Mouse (Mus musculus) liver, adult 2 months (tissue): ENCODE results near the gene Arpc3. TPM values are rescaled to one million over a fixed set of nuclear protein-coding genes. Genes with fewer than 3 reads are reported as not detected.

Source experiments
- DNase-seq: peaks from one replicate; pipeline ENCODE4 v3.0.0-alpha.2; 2011; ENCODE audit warnings: low read depth, low spot score; ENCODE audit errors: extremely low read depth
- H3K27ac ChIP-seq: fragments of 200-500 bp; replicated peaks from 2 replicates; pipeline ENCODE4 v1.5.1; 2012; ENCODE audit warnings: low read depth, mild to moderate bottlenecking, control low read depth, inconsistent platforms, low read length; ENCODE audit not compliant: insufficient read depth
- H3K27me3 ChIP-seq: fragments of 200-500 bp; 2 replicates; pipeline ENCODE4 v1.6.1; 2012; ENCODE audit warnings: mild to moderate bottlenecking, moderate library complexity, low read length, inconsistent platforms; ENCODE audit not compliant: control insufficient read depth, insufficient read depth
- H3K36me3 ChIP-seq: fragments of 200-500 bp; 2 replicates; pipeline ENCODE4 v1.6.1; 2012; ENCODE audit warnings: low read length, inconsistent platforms; ENCODE audit not compliant: control insufficient read depth, insufficient read depth
- H3K4me1 ChIP-seq: fragments of 200-500 bp; 2 replicates; pipeline ENCODE4 v1.6.1; 2011; ENCODE audit warnings: low read length; ENCODE audit not compliant: control insufficient read depth, insufficient read depth
- H3K4me3 ChIP-seq: fragments of 200-500 bp; 2 replicates; pipeline ENCODE4 v1.5.1; 2011; ENCODE audit warnings: low read depth, mild to moderate bottlenecking, control low read depth, low read length, moderate library complexity; ENCODE audit not compliant: insufficient read depth
- H3K79me2 ChIP-seq: fragments of 200-500 bp; 2 replicates; pipeline ENCODE4 v1.6.1; 2012; ENCODE audit warnings: inconsistent platforms, mild to moderate bottlenecking, low read length, moderate library complexity; ENCODE audit not compliant: control insufficient read depth, insufficient read depth
- H3K9ac ChIP-seq: fragments of 200-500 bp; 2 replicates; pipeline ENCODE4 v1.6.1; 2012; ENCODE audit warnings: low read depth, mild to moderate bottlenecking, control low read depth, inconsistent platforms, low read length
- CTCF ChIP-seq: fragments of 200-500 bp; IDR thresholded peaks from 2 replicates; pipeline ENCODE4 v1.5.1; 2011; ENCODE audit warnings: low read depth, low read length, control low read depth
- POLR2A ChIP-seq: fragments of 200-500 bp; IDR thresholded peaks from 2 replicates; pipeline ENCODE4 v1.6.1; 2011; ENCODE audit warnings: low read length, control low read depth; ENCODE audit not compliant: insufficient read depth; ENCODE audit errors: extremely low read depth
- WGBS: fragments of 180-500 bp; shearing (Covaris S2); methylation state at CpG from one replicate; pipeline ENCODE4 v1.1.7; 2018; 5-methylcytosine and 5-hydroxymethylcytosine counted together
- polyA plus RNA-seq: library from polyadenylated mRNA; depleted of rRNA; stranded (reverse); fragments of >200 nt; gene quantifications from 2 replicates; pipeline ENCODE4 v1.2.3, GENCODE M21; 2012; rRNA removed
- total RNA-seq: library from RNA; depleted of rRNA; stranded (reverse); fragments of >200 nt; gene quantifications from 2 replicates; pipeline ENCODE4 v1.2.3, GENCODE M21; 2014; rRNA removed

Arpc3 gene
- total and polyA plus RNA-seq, 2 experiments = 119 to 121 TPM

DNA sequence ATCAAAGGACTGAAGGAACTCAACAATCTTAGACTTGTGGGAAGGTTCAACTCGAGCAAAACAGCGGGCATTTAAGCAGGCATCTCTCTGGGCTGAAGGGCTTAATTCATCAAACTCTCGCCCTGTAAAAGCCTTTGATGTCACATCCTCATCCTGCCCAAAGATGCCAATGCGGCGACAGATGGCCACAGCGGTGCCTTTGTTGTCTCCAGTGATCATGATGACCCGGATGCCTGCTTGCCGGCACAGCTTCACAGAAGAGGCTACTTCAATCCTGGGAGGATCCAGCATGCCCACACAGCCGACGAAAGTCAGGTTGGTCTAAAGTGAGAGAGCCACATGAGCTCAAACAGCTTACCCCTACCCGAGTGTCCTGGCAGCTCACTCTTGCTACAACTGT is 69.0 kb downstream of the Arpc3 start:
- H3K79me2 ChIP-seq = no peaks in the 10 kb centered on the region; the same call in 1 of the 2 replicates
- no peak for TF ChIP-seq CTCF
- no peak for TF ChIP-seq POLR2A
- no peak overlapping the region for H3K27ac ChIP-seq
- 83% methylated on average over 11 of the region's 11 CpGs for whole genome bisulfite sequencing
- no peak overlapping the region for H3K4me3 ChIP-seq
- no peak overlapping the region for H3K9ac ChIP-seq
- peaks cover 8% of the 10 kb centered on the region for H3K4me1 ChIP-seq
- H3K27me3 ChIP-seq = no peaks in the 10 kb centered on the region
- DNase-seq = no peak
- peaks cover 88% of the 10 kb centered on the region for H3K36me3 ChIP-seq

DNA sequence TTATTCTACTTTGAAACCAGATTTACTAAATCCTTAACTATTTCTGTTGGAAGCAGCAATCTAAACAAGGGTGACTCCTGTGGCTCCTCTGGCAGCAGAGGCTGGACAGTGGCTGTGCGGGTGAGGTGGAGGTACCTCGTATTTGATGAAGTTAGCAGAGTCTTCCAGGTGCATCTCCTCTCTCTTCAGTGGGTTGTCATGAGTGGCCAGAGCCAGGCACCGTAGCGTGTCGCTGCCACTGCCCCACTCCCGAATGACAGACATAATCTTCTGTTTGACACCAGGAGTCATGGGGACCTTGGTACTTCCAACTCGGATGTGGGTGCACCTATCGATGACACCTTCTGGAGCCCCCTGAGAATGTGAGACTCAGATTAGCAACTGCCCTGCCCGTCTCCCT is 69.8 kb downstream of the Arpc3 start:
- Histone ChIP-seq H3K36me3 (peaks cover 89% of the 10 kb centered on the region), H3K4me1 (peaks cover 12% of the 10 kb centered on the region), H3K4me3 (no peak overlapping the region), H3K9ac (no peak overlapping the region), H3K79me2 (no peaks in the 10 kb centered on the region; the same call in 1 of the 2 replicates), H3K27ac (no peak overlapping the region), H3K27me3 (no peaks in the 10 kb centered on the region)
- TF ChIP-seq POLR2A = no peak
- TF ChIP-seq CTCF = no peak
- no peak for DNase-seq
- 93% methylated on average over 9 of the region's 9 CpGs for WGBS

Other genes with a start within 250 kb of the Arpc3 start
- 100 TPM in 2 replicates for gene Ppp1cc, start 233.6 kb upstream of the Arpc3 start, total RNA-seq
- 34.9 and 36.4 TPM in 2 replicates for gene Ppp1cc, start 233.6 kb upstream of the Arpc3 start, polyA plus RNA-seq
- 1.5 and 3.0 TPM in 2 replicates for gene Hvcn1, start 185.1 kb upstream of the Arpc3 start, total RNA-seq
- 0.82 and 1.7 TPM in 2 replicates for gene Hvcn1, start 185.1 kb upstream of the Arpc3 start, polyA plus RNA-seq
- 1.6 and 1.9 TPM in 2 replicates for gene Tctn1, start 127.4 kb upstream of the Arpc3 start, total RNA-seq
- gene Tctn1, start 127.4 kb upstream of the Arpc3 start, polyA plus RNA-seq = 3.5 and 5.9 TPM in 2 replicates
- 16.3 and 17.6 TPM in 2 replicates for gene Pptc7, start 107.5 kb upstream of the Arpc3 start, total RNA-seq
- gene Pptc7, start 107.5 kb upstream of the Arpc3 start, polyA plus RNA-seq = 8.7 and 9.5 TPM in 2 replicates
- 3.8 and 4.5 TPM in 2 replicates for gene Rad9b, start 37.6 kb upstream of the Arpc3 start, total RNA-seq
- gene Rad9b, start 37.6 kb upstream of the Arpc3 start, polyA plus RNA-seq = 1.00 and 1.5 TPM in 2 replicates
- 52.8 and 58.8 TPM in 2 replicates for gene Vps29, start 37.5 kb upstream of the Arpc3 start, total RNA-seq
- 24.9 and 27.9 TPM in 2 replicates for gene Vps29, start 37.5 kb upstream of the Arpc3 start, polyA plus RNA-seq
- 14.1 and 18.4 TPM in 2 replicates for gene Gpn3, start 20.0 kb upstream of the Arpc3 start, total RNA-seq
- 23.5 and 24.6 TPM in 2 replicates for gene Gpn3, start 20.0 kb upstream of the Arpc3 start, polyA plus RNA-seq
- gene Fam216a, start 19.5 kb upstream of the Arpc3 start, total RNA-seq = 3.4 and 4.2 TPM in 2 replicates
- 2.8 and 3.4 TPM in 2 replicates for gene Fam216a, start 19.5 kb upstream of the Arpc3 start, polyA plus RNA-seq
- gene Anapc7, start 29.8 kb downstream of the Arpc3 start, total RNA-seq = 12.1 and 12.6 TPM in 2 replicates
- gene Anapc7, start 29.8 kb downstream of the Arpc3 start, polyA plus RNA-seq = 12.9 and 14.4 TPM in 2 replicates
- gene Atp2a2, start 110.3 kb downstream of the Arpc3 start, total RNA-seq = 44.6 and 65.4 TPM in 2 replicates
- 46.0 and 50.5 TPM in 2 replicates for gene Atp2a2, start 110.3 kb downstream of the Arpc3 start, polyA plus RNA-seq
- 1.7 and 3.0 TPM in 2 replicates for gene Ift81, start 222.6 kb downstream of the Arpc3 start, total RNA-seq
- gene Ift81, start 222.6 kb downstream of the Arpc3 start, polyA plus RNA-seq = 0.14 and 0.38 TPM in 2 replicates